Mouse (Mus musculus): ENCODE results near the gene Strbp. TPM values are rescaled to one million over a fixed set of nuclear protein-coding genes. Genes with fewer than 3 reads are reported as not detected.

Gene Strbp
- polyA plus RNA-seq, 1 experiment from 2014 or later, result 42.4 TPM

DNA sequence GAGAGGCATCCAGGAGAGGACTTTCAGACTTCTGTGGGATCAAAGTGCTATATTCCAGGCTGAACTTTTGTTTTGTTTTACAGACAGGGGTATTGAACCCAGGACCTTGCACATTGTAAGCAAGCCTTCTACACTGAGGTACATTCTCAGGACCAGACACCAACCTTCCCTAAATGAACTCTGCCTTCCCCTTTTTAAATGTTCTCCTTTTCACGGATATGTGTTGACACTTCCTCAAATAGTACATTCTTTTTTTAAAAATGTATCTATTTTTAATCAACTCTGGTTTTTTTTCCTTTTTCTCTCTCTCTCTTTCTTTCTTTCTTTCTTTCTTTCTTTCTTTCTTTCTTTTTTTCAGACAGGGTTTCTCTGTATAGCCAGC, 32.1 kb upstream of the Strbp start:
- Histone ChIP-seq H3K27ac (ENCODE audit: low read length) (no peak overlapping the region), H3K9ac (replicated peaks; ENCODE audit: low read depth, low read length) (no peak overlapping the region), H3K4me3 (ENCODE audit: low read depth, low read length) (no peak overlapping the region), H3K4me2 (replicated peaks; ENCODE audit: low read depth, low read length) (peak overlapping the region; percentile 28), H3K27me3 (ENCODE audit: control insufficient read depth, insufficient read depth, low read length) (no peaks in the 10 kb centered on the region), H3K36me3 (ENCODE audit: control insufficient read depth, insufficient read depth, low read length) (no peaks in the 10 kb centered on the region), H3K9me3 (ENCODE audit: control insufficient read depth, low read depth, low read length) (no peaks in the 10 kb centered on the region), H3K4me1 (ENCODE audit: control insufficient read depth, insufficient read depth, low read length) (0 out of 2 replicates have a peak, but pooled peaks cover 10% of the 10 kb centered on the region)
- no peak for ATAC-seq (ENCODE audit: insufficient number of reproducible peaks, insufficient read depth, low FRiP score, low read depth)
- 68% methylated on average over 1 of the region's 1 CpGs for WGBS

DNA sequence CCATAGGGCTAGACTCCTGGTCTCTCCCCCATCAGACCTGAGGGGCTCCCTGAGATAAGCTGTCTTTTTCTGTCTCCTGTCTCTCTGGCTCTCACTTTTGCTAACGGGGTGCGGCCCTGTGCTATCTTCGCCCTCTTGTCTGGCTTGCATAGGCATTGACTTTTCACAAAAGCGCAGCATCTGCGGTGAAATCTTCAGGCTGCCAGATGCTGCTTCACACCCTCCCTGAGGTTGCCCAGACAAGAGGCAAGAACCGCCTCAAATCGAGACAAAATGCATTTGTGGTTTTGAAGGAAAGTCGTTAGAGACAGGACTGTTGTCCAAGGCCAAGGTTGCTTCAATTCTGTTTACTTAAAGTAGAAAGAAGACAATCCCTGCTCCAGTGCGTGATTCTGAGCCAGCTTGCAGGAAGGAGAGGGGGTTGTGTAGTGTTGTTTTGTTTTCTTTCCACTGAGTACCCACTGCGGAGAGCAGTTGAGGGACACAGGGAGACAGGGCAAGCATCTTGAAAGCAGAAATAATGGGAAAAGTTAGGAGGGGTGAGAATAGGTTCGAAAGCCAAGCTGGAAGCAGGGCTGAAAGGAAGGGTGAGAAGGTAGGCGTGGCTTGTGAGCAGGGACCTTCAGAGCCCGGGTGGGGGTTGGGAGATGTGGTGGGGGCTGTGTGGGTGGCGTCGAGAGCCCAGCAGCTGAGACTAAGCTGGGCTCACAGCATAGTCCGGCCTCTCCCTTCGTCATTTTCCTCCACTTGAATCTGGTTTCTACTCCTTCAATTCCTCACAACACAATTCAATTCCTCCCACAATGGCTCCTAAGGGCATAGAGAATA, 31.5 kb upstream of the Strbp start:
- Histone ChIP-seq H3K4me2 (replicated peaks; ENCODE audit: low read depth, low read length) (peak overlapping the region; percentile 28), H3K36me3 (ENCODE audit: control insufficient read depth, insufficient read depth, low read length) (no peaks in the 10 kb centered on the region), H3K4me1 (ENCODE audit: control insufficient read depth, insufficient read depth, low read length) (0 out of 2 replicates have a peak, but pooled peaks cover 10% of the 10 kb centered on the region), H3K27ac (ENCODE audit: low read length) (peak overlapping the region; percentile 41; the same call in 1 of the 2 replicates), H3K27me3 (ENCODE audit: control insufficient read depth, insufficient read depth, low read length) (no peaks in the 10 kb centered on the region), H3K9me3 (ENCODE audit: control insufficient read depth, low read depth, low read length) (no peaks in the 10 kb centered on the region), H3K4me3 (ENCODE audit: low read depth, low read length) (no peak overlapping the region), H3K9ac (replicated peaks; ENCODE audit: low read depth, low read length) (no peak overlapping the region)
- 0 out of 2 replicates have a peak, but pooled peaks have one; percentile 65 for ATAC-seq (ENCODE audit: insufficient number of reproducible peaks, insufficient read depth, low FRiP score, low read depth)
- WGBS, result 18% methylated on average over 17 of the region's 17 CpGs

DNA sequence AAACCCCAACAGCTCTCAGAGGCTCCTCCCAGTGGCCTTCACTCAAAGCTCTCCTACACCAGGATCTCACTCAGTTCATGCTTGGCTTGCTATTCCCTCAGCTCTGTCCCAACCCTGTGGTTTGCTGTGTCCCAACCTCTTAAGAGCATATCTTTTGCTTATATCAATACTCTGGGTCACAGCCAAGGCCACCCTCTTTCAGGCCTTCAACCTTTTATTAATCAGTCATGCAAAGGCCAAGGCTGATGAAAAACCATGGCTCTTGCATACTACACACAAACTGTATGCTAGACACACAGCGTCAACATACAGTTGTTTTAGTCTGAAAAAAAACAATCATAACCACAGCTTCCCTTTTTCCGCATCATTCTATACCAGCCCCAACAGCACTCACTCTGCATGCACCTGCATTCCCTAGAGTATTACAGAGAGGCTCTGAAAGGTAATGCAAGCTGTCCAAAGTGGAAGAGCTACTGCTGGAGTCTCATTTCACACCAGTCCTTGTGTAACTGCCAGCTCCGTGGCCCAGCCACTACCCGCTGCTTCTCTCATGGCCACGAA, 27.7 kb upstream of the Strbp start:
- no peaks in the 10 kb centered on the region for H3K9me3 ChIP-seq (ENCODE audit: control insufficient read depth, low read depth, low read length)
- no peak overlapping the region for H3K9ac ChIP-seq (replicated peaks; ENCODE audit: low read depth, low read length)
- H3K36me3 ChIP-seq (ENCODE audit: control insufficient read depth, insufficient read depth, low read length), result no peaks in the 10 kb centered on the region
- WGBS, result 85% methylated on average over 5 of the region's 5 CpGs
- H3K4me3 ChIP-seq (ENCODE audit: low read depth, low read length), result no peak overlapping the region
- no peak overlapping the region for H3K4me2 ChIP-seq (replicated peaks; ENCODE audit: low read depth, low read length)
- H3K4me1 ChIP-seq (ENCODE audit: control insufficient read depth, insufficient read depth, low read length), result 0 out of 2 replicates have a peak, but pooled peaks cover 10% of the 10 kb centered on the region
- no peaks in the 10 kb centered on the region for H3K27me3 ChIP-seq (ENCODE audit: control insufficient read depth, insufficient read depth, low read length)
- no peak overlapping the region for H3K27ac ChIP-seq (ENCODE audit: low read length)
- no peak for ATAC-seq (ENCODE audit: insufficient number of reproducible peaks, insufficient read depth, low FRiP score, low read depth)

- ATAC-seq (ENCODE audit: insufficient number of reproducible peaks, insufficient read depth, low FRiP score, low read depth), result no peak
- H3K36me3 ChIP-seq (ENCODE audit: control insufficient read depth, insufficient read depth, low read length), result no peaks in the 10 kb centered on the region
- no peaks in the 10 kb centered on the region for H3K9me3 ChIP-seq (ENCODE audit: control insufficient read depth, low read depth, low read length)
- no peak overlapping the region for H3K27ac ChIP-seq (ENCODE audit: low read length)
- H3K4me3 ChIP-seq (ENCODE audit: low read depth, low read length), result no peak overlapping the region
- H3K27me3 ChIP-seq (ENCODE audit: control insufficient read depth, insufficient read depth, low read length), result no peaks in the 10 kb centered on the region
- no peak overlapping the region for H3K9ac ChIP-seq (replicated peaks; ENCODE audit: low read depth, low read length)
- no peaks in the 10 kb centered on the region for H3K4me1 ChIP-seq (ENCODE audit: control insufficient read depth, insufficient read depth, low read length)
- no peak overlapping the region for H3K4me2 ChIP-seq (replicated peaks; ENCODE audit: low read depth, low read length)
- WGBS, result 64% methylated on average over 4 of the region's 4 CpGs
Measured at GRCm38 (mm10) chr2:37724231-37724630, 20.6 kb upstream of the Strbp start.

- no peaks in the 10 kb centered on the region for H3K4me1 ChIP-seq (ENCODE audit: control insufficient read depth, insufficient read depth, low read length)
Measured at GRCm38 (mm10) chr2:37723501-37724090, 19.9 kb upstream of the Strbp start.

GRCm38 (mm10) chr2:37722674-37723465, 19.2 kb upstream of the Strbp start:
- H3K9ac ChIP-seq (replicated peaks; ENCODE audit: low read depth, low read length), result no peak overlapping the region
- no peak for ATAC-seq (ENCODE audit: insufficient number of reproducible peaks, insufficient read depth, low FRiP score, low read depth)
- H3K36me3 ChIP-seq (ENCODE audit: control insufficient read depth, insufficient read depth, low read length), result no peaks in the 10 kb centered on the region
- H3K27me3 ChIP-seq (ENCODE audit: control insufficient read depth, insufficient read depth, low read length), result no peaks in the 10 kb centered on the region
- H3K4me2 ChIP-seq (replicated peaks; ENCODE audit: low read depth, low read length), result no peak overlapping the region
- WGBS, result 81% methylated on average over 14 of the region's 14 CpGs
- H3K9me3 ChIP-seq (ENCODE audit: control insufficient read depth, low read depth, low read length), result no peaks in the 10 kb centered on the region
- no peaks in the 10 kb centered on the region for H3K4me1 ChIP-seq (ENCODE audit: control insufficient read depth, insufficient read depth, low read length)
- no peak overlapping the region for H3K4me3 ChIP-seq (ENCODE audit: low read depth, low read length)
- H3K27ac ChIP-seq (ENCODE audit: low read length), result no peak overlapping the region

More at GRCm38 (mm10) chr2:37723501-37724090, 19.9 kb upstream of the Strbp start:
- WGBS, result 75% methylated on average over 11 of the region's 11 CpGs
- Histone ChIP-seq H3K36me3 (ENCODE audit: control insufficient read depth, insufficient read depth, low read length) (no peaks in the 10 kb centered on the region), H3K9ac (replicated peaks; ENCODE audit: low read depth, low read length) (no peak overlapping the region), H3K27me3 (ENCODE audit: control insufficient read depth, insufficient read depth, low read length) (no peaks in the 10 kb centered on the region), H3K9me3 (ENCODE audit: control insufficient read depth, low read depth, low read length) (no peaks in the 10 kb centered on the region), H3K4me3 (ENCODE audit: low read depth, low read length) (no peak overlapping the region), H3K27ac (ENCODE audit: low read length) (no peak overlapping the region), H3K4me2 (replicated peaks; ENCODE audit: low read depth, low read length) (no peak overlapping the region)
- ATAC-seq (ENCODE audit: insufficient number of reproducible peaks, insufficient read depth, low FRiP score, low read depth), result no peak

DNA sequence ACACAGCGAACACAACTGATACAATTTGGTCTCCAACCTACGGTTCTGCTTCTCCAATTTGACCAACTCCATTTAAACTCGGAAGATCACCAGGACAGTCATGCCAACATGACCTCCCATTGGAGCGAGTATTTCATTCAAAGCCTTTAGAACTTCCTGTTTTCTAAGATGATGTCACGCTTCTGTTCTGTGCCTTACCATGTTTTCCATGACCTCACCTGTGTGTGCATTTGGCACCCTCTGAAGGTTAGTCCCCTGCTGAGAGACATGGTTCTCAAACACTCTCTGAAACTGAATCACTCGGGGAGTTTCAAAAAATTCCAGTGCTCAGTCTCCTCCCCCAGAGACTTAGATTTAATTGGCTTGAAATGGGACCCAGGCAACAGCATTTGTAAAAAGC, 12.6 kb upstream of the Strbp start:
- H3K9me3 ChIP-seq (ENCODE audit: control insufficient read depth, low read depth, low read length), result no peaks in the 10 kb centered on the region
- ATAC-seq (ENCODE audit: insufficient number of reproducible peaks, insufficient read depth, low FRiP score, low read depth), result no peak
- no peaks in the 10 kb centered on the region for H3K4me1 ChIP-seq (ENCODE audit: control insufficient read depth, insufficient read depth, low read length)
- 82% methylated on average over 6 of the region's 6 CpGs for WGBS
- H3K4me3 ChIP-seq (ENCODE audit: low read depth, low read length), result no peak overlapping the region
- H3K36me3 ChIP-seq (ENCODE audit: control insufficient read depth, insufficient read depth, low read length), result no peaks in the 10 kb centered on the region
- no peak overlapping the region for H3K9ac ChIP-seq (replicated peaks; ENCODE audit: low read depth, low read length)
- no peaks in the 10 kb centered on the region for H3K27me3 ChIP-seq (ENCODE audit: control insufficient read depth, insufficient read depth, low read length)
- no peak overlapping the region for H3K4me2 ChIP-seq (replicated peaks; ENCODE audit: low read depth, low read length)
- H3K27ac ChIP-seq (ENCODE audit: low read length), result no peak overlapping the region

DNA sequence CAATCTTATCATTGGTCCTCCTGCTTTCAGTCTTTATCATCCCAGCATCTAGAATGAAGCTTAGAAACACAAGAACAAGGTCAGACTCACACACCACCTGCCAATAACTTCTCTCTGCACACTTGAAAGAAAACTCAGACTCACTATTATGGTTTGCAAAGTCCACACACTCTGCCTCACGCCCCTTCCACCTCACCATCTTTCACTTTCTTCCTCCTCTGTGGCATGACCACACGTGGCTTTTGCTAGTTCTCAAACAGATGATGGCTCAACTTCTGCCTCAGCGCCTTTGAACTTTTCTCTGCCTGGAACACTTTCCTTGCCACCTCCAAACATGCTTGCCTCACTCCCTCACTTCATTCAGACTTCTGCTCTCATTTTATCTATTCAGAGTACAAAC, 11.7 kb upstream of the Strbp start:
- no peaks in the 10 kb centered on the region for H3K4me1 ChIP-seq (ENCODE audit: control insufficient read depth, insufficient read depth, low read length)
- H3K9ac ChIP-seq (replicated peaks; ENCODE audit: low read depth, low read length), result no peak overlapping the region
- H3K36me3 ChIP-seq (ENCODE audit: control insufficient read depth, insufficient read depth, low read length), result no peaks in the 10 kb centered on the region
- no peak for ATAC-seq (ENCODE audit: insufficient number of reproducible peaks, insufficient read depth, low FRiP score, low read depth)
- H3K4me2 ChIP-seq (replicated peaks; ENCODE audit: low read depth, low read length), result no peak overlapping the region
- H3K27ac ChIP-seq (ENCODE audit: low read length), result no peak overlapping the region
- H3K27me3 ChIP-seq (ENCODE audit: control insufficient read depth, insufficient read depth, low read length), result no peaks in the 10 kb centered on the region
- WGBS, result 55% methylated on average over 3 of the region's 3 CpGs
- H3K9me3 ChIP-seq (ENCODE audit: control insufficient read depth, low read depth, low read length), result no peaks in the 10 kb centered on the region
- no peak overlapping the region for H3K4me3 ChIP-seq (ENCODE audit: low read depth, low read length)

Measured in stomach, embryonic 14.5 days (tissue).